Mouse (Mus musculus): ENCODE data around the gene Tm9sf1.

GRCm38 (mm10) chr14:55592226-55592625 is 51.4 kb downstream of the Tm9sf1 start:
- TF ChIP-seq CTCF (IDR thresholded peaks at IDR 0.05; ENCODE audit: insufficient read depth, low read length): no peak
- no peak for TF ChIP-seq POLR2A (IDR thresholded peaks at IDR 0.05; ENCODE audit: borderline replicate concordance, extremely low read depth, low read depth, low read length)

All from lung, adult 2 months (tissue).